Comparison of ENCODE assay signal across 8 mouse cellular contexts in the genomic region with DNA sequence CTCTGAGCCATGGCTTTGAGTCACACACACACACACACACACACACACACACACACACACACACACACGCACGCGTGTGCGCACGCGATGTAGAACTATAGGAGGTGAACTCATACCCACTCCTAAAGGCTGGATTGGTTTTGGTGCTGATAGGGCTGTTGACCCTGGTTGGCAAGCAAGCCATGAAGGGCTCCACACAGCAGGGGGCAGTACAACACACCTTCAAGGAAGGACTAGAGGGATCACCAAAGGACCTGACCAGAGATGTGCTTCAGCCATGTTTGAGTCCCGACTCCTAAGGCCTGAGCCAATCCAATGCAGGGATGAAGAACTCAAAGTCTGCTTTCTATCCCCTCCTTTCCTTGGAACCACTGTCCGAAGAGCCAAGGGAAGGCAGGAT. TPM values are rescaled to one million over a fixed set of nuclear protein-coding genes. Genes with fewer than 3 reads are reported as not detected.
A peak's percentile ranks its signal among the peaks of the same experiment; 100 is the strongest.
DNase-seq lines count a peak whose midpoint lies in the region; ATAC-seq lines count a peak whose summit lies in the region.

No protein-coding gene starts in this region.

- intact Hi-C loops in gastrocnemius, postnatal 36 days (cut with DNase I): no loop called here

- WGBS in forebrain, embryonic 12.5 days: 95% methylated on average over 8 of the region's 8 CpGs
- WGBS in forebrain, embryonic 13.5 days: 94% methylated on average over 8 of the region's 8 CpGs
- WGBS in midbrain, embryonic 11.5 days: 96% methylated on average over 8 of the region's 8 CpGs

- no peak overlapping the region for H3K9ac ChIP-seq in forebrain, embryonic 12.5 days
- no peak overlapping the region for H3K9ac ChIP-seq in forebrain, embryonic 13.5 days
- no peak overlapping the region for H3K9ac ChIP-seq in midbrain, embryonic 11.5 days (ENCODE audit: low read length)

- no peaks in the 10 kb centered on the region for H3K36me3 ChIP-seq in forebrain, embryonic 12.5 days (replicated peaks)
- 0 out of 2 replicates have a peak, but pooled peaks cover 4% of the 10 kb centered on the region for H3K36me3 ChIP-seq in forebrain, embryonic 13.5 days (ENCODE audit: poor library complexity, severe bottlenecking)
- no peaks in the 10 kb centered on the region for H3K36me3 ChIP-seq in midbrain, embryonic 11.5 days (ENCODE audit: control insufficient read depth, insufficient read depth, low read length)

- no peak overlapping the region for H3K4me3 ChIP-seq in forebrain, embryonic 12.5 days (replicated peaks)
- H3K4me3 ChIP-seq in forebrain, embryonic 13.5 days: no peak overlapping the region
- H3K4me3 ChIP-seq in midbrain, embryonic 11.5 days (ENCODE audit: low read depth, low read length): no peak overlapping the region

- peak overlapping the region; percentile 94; the same call in 1 of the 2 replicates for H3K27ac ChIP-seq in forebrain, embryonic 12.5 days
- no peak overlapping the region; the same call in 1 of the 2 replicates for H3K27ac ChIP-seq in forebrain, embryonic 13.5 days
- no peak overlapping the region for H3K27ac ChIP-seq in midbrain, embryonic 11.5 days (ENCODE audit: low read depth, low read length)

- peak overlapping the region; percentile 60; the same call in 1 of the 2 replicates for H3K4me2 ChIP-seq in forebrain, embryonic 12.5 days
- no peak overlapping the region for H3K4me2 ChIP-seq in forebrain, embryonic 13.5 days
- H3K4me2 ChIP-seq in midbrain, embryonic 11.5 days: no peak overlapping the region

- no peaks in the 10 kb centered on the region for H3K9me3 ChIP-seq in forebrain, embryonic 12.5 days
- H3K9me3 ChIP-seq in forebrain, embryonic 13.5 days (replicated peaks): no peaks in the 10 kb centered on the region
- no peaks in the 10 kb centered on the region for H3K9me3 ChIP-seq in midbrain, embryonic 11.5 days (ENCODE audit: control insufficient read depth, low read length)

- H3K27me3 ChIP-seq in forebrain, embryonic 12.5 days: no peaks in the 10 kb centered on the region
- no peaks in the 10 kb centered on the region for H3K27me3 ChIP-seq in forebrain, embryonic 13.5 days
- H3K27me3 ChIP-seq in midbrain, embryonic 11.5 days (ENCODE audit: control insufficient read depth, insufficient read depth, low read length): no peaks in the 10 kb centered on the region

- DNase-seq in CD4-positive helper T cell, adult 2 months (ENCODE audit: low read depth, low spot score): peak; percentile 49
- DNase-seq in heart, postnatal 4 days: peak; percentile 58
- peak; percentile 54 for DNase-seq in lung, adult 18-20 months
- peak; percentile 37 for DNase-seq in thymus, postnatal 0 days (ENCODE audit: low spot score)
- DNase-seq in midbrain, embryonic 11.5 days (ENCODE audit: low spot score, missing footprints): no peak
- DNase-seq in gastrocnemius, postnatal 36 days: no peak

- peaks cover 36% of the 10 kb centered on the region for H3K4me1 ChIP-seq in forebrain, embryonic 12.5 days
- peaks cover 32% of the 10 kb centered on the region for H3K4me1 ChIP-seq in forebrain, embryonic 13.5 days
- peaks cover 21% of the 10 kb centered on the region for H3K4me1 ChIP-seq in midbrain, embryonic 11.5 days (ENCODE audit: control insufficient read depth, insufficient read depth, low read length)

- no peak for ATAC-seq in forebrain, embryonic 12.5 days (ENCODE audit: low FRiP score)
- no peak for ATAC-seq in forebrain, embryonic 13.5 days
- ATAC-seq in midbrain, embryonic 11.5 days (ENCODE audit: low FRiP score): no peak

RNA-seq across cellular contexts. Expression of a gene that starts 16.7 kb away (rescaled TPM):
- polyA plus RNA-seq in forebrain, embryonic 12.5 days (2016; fragmentation: Nextera tagmentation; extraction: Ambion mirVana): 91.5 and 96.5 TPM in 2 replicates
- 52.6 and 60.2 TPM in 2 replicates for polyA plus RNA-seq in forebrain, embryonic 13.5 days (2015; fragmentation: Nextera tagmentation; extraction: Ambion mirVana)
- 100 to 1,000 TPM; 174 to 188 TPM for total RNA-seq in heart, postnatal 4 days (2021)
- 63.4 and 69.7 TPM in 2 replicates for polyA plus RNA-seq in thymus, postnatal 0 days (2015; fragmentation: Nextera tagmentation; extraction: Ambion mirVana)
- 149 and 165 TPM in 2 replicates for polyA plus RNA-seq in midbrain, embryonic 11.5 days (2014; fragmentation: Nextera tagmentation; extraction: Ambion mirVana)
- total RNA-seq in gastrocnemius, postnatal 36 days (2021): 10 to 100 TPM; 25.0 to 29.8 TPM

Comparison
In these comparisons a context has a peak if more than half of its experiments do, and no peak if none do; other contexts are left out.
1. DNase-seq: peak in CD4-positive helper T cell, adult 2 months (single experiment), heart, postnatal 4 days (single experiment), lung, adult 18-20 months (2 of 2) and thymus, postnatal 0 days (single experiment); none in midbrain, embryonic 11.5 days (single experiment) and gastrocnemius, postnatal 36 days (0 of 2).